Mouse (Mus musculus): Measurements from ENCODE around the gene Cotl1. TPM values are rescaled to one million over a fixed set of nuclear protein-coding genes. Genes with fewer than 3 reads are reported as not detected.
A peak's percentile ranks its signal among the peaks of the same experiment; 100 is the strongest.

Gene Cotl1
- polyA plus RNA-seq, 1 experiment from 2014 or later: 407 TPM

DNA sequence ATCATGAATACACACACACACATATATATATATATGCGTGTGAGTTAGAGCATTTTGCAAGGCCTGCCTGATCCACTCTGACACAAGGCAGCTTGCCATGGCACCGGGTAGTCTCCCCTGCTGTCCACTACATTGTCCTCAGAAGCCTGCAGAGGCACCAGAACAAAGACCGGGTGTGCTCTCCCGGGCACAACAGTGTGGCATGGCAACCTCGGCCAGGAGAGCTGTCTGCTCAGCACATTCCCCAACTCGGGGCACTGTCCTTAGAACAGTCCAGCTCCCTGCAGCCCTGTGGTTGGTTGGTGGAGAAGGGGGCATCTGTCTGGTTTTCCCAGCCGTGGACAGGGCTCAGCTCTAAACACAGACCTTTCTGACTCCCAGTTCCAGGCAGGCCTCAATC, 21.0 kb downstream of the Cotl1 start:
- no peak overlapping the region for H3K27ac ChIP-seq
- no peak overlapping the region for H3K4me3 ChIP-seq (ENCODE audit: inconsistent target)
- H3K79me2 ChIP-seq (ENCODE audit: inconsistent target): peaks cover 100% of the 10 kb centered on the region
- H3K36me3 ChIP-seq (ENCODE audit: inconsistent target): peaks cover 76% of the 10 kb centered on the region
- WGBS (ENCODE audit: missing documents): 93% methylated on average over 7 of the region's 7 CpGs

DNA sequence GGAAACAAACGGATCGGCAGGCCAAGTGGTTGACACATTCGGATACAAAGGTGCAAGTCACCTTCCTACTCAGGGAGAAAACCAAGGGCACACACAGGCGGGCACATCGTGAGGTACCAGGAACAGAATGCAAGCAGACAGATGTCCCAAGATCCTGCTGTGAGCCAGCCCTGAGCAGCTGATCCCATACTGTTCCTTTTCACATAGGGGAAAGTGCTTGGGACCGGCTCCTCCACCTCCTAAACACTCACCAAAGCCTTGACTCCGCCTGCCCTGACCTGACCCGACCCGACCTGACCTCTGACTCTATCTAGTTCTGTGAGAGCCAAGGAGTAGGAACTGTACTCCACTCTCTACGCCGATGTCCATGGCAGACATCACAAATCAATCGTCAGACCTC, 22.9 kb downstream of the Cotl1 start:
- peaks cover 93% of the 10 kb centered on the region for H3K79me2 ChIP-seq (ENCODE audit: inconsistent target)
- H3K4me3 ChIP-seq (ENCODE audit: inconsistent target): no peak overlapping the region
- H3K36me3 ChIP-seq (ENCODE audit: inconsistent target): peaks cover 65% of the 10 kb centered on the region
- no peak overlapping the region for H3K27ac ChIP-seq
- WGBS (ENCODE audit: missing documents): 64% methylated on average over 12 of the region's 12 CpGs

- no peak overlapping the region for H3K4me3 ChIP-seq (ENCODE audit: inconsistent target)
- H3K27ac ChIP-seq: no peak overlapping the region
- peaks cover 53% of the 10 kb centered on the region for H3K36me3 ChIP-seq (ENCODE audit: inconsistent target)
- WGBS (ENCODE audit: missing documents): over 99% methylated on average over 6 of the region's 6 CpGs
- H3K79me2 ChIP-seq (ENCODE audit: inconsistent target): peaks cover 93% of the 10 kb centered on the region
Observed at GRCm38 (mm10) chr8:119816219-119816618, 24.1 kb downstream of the Cotl1 start.

DNA sequence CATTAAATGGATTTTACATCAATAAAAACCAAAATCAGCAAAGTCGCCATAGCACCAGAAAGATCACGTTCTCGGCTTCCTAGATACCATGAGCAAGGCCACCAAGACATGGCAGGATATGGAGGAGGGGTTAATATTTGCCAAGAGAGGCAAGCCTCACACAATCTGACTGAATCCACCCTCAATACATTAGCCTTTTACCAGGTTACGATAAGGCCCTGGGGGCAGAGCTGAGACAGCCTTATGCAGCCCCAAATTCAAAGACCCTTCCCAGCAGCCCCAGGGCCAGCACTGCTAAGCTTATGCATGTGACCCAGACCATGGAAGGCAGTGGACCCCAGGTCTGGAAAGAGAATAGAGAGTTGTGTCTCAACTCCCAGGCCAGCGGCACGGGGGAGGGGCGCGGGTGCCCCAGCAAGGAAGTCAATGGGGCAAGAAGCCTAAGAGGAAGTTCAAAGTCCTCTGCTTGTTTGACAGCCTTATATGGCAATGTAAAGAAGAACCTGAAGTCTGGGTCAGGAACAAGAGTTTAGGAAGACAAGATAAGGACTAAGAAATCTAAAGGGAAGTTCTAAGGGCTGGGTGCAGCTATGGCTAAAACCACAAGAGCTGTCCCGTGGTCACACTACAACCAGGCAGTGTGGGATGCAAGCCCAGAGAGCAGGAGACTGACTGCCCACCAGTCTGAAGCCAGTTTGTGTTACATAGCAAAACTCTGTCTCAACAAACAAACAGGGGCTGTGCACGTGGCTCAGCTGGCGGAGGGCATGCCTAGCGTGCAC, 27.5 kb downstream of the Cotl1 start:
- Histone ChIP-seq H3K4me3 (ENCODE audit: inconsistent target) (no peak overlapping the region), H3K36me3 (ENCODE audit: inconsistent target) (peaks cover 51% of the 10 kb centered on the region)
- 15% methylated on average over 12 of the region's 12 CpGs for WGBS (ENCODE audit: missing documents)

GRCm38 (mm10) chr8:119811925-119812324, 28.4 kb downstream of the Cotl1 start:
- H3K27ac ChIP-seq: peak overlapping the region; percentile 93

More for the DNA sequence above, 27.5 kb downstream of the Cotl1 start:
- H3K79me2 ChIP-seq (ENCODE audit: inconsistent target): peaks cover 75% of the 10 kb centered on the region
- peak overlapping the region; percentile 93 for H3K27ac ChIP-seq

DNA sequence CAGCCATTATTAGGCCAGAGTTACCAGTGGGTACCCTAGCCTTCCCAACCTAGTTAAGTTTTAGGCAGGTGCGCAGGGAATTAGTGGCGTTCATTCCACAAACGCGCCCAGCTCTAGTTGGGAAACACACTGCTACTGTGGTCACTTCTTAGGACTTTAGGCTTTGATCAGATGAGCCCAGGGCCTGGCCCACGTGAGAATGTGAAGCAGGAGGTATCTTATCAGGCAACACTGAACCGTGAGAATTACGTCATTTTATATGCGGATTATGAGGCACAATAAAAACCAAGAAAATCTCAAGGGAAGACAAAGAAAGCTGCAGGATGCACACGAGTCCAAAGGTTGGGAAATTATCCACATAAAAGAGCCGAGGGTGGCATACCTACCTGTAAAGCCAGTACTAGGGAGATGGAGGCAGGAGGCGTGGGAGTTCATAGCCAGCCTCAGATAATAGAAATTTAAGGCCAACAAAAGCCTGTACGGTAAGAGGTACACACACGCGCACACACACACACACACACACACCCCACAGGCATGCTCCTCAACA, 29.3 kb downstream of the Cotl1 start:
- Histone ChIP-seq H3K4me3 (ENCODE audit: inconsistent target) (no peak overlapping the region), H3K79me2 (ENCODE audit: inconsistent target) (peaks cover 57% of the 10 kb centered on the region), H3K27ac (0 out of 2 replicates have a peak overlapping the region, but pooled peaks have one; percentile 93), H3K36me3 (ENCODE audit: inconsistent target) (peaks cover 45% of the 10 kb centered on the region)
- 94% methylated on average over 14 of the region's 14 CpGs for WGBS (ENCODE audit: missing documents)

More at GRCm38 (mm10) chr8:119811925-119812324, 28.4 kb downstream of the Cotl1 start:
- Histone ChIP-seq H3K4me3 (ENCODE audit: inconsistent target) (no peak overlapping the region), H3K36me3 (ENCODE audit: inconsistent target) (peaks cover 54% of the 10 kb centered on the region), H3K79me2 (ENCODE audit: inconsistent target) (peaks cover 66% of the 10 kb centered on the region)
- 23% methylated on average over 6 of the region's 6 CpGs for WGBS (ENCODE audit: missing documents)

- no peak overlapping the region for H3K4me3 ChIP-seq (ENCODE audit: inconsistent target)
- 93% methylated on average over 19 of the region's 23 CpGs for WGBS (ENCODE audit: missing documents)
- no peak overlapping the region for H3K27ac ChIP-seq
- peaks cover 50% of the 10 kb centered on the region for H3K79me2 ChIP-seq (ENCODE audit: inconsistent target)
- H3K36me3 ChIP-seq (ENCODE audit: inconsistent target): peaks cover 37% of the 10 kb centered on the region
Observed at GRCm38 (mm10) chr8:119810127-119810868, 30.0 kb downstream of the Cotl1 start.

DNA sequence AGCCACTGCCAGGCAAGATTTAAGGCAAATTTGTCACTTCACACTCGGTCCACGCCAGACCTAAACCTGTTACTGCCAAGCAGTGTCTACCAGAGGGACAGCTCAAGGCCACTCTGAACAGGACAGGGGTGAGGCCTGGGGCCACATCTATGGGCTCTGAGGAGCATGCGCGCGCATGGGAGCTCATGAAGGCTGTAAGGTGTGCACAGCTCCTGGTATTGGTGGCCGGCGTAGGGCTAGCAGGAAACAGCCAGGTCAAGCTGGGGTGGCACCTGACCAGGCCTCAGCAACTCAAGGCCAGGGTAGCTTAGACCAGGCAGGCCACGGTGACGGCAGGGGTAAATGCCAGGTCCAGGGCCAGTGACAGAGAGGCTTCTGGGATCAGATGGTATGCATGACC, 30.7 kb downstream of the Cotl1 start:
- WGBS (ENCODE audit: missing documents): 95% methylated on average over 9 of the region's 9 CpGs
- Histone ChIP-seq H3K79me2 (ENCODE audit: inconsistent target) (peaks cover 43% of the 10 kb centered on the region), H3K27ac (no peak overlapping the region), H3K36me3 (ENCODE audit: inconsistent target) (peaks cover 35% of the 10 kb centered on the region), H3K4me3 (ENCODE audit: inconsistent target) (no peak overlapping the region)

- no peak overlapping the region for H3K4me3 ChIP-seq (ENCODE audit: inconsistent target)
- WGBS (ENCODE audit: missing documents): 89% methylated on average over 4 of the region's 4 CpGs
- H3K27ac ChIP-seq: no peak overlapping the region
- H3K79me2 ChIP-seq (ENCODE audit: inconsistent target): peaks cover 31% of the 10 kb centered on the region
- peaks cover 35% of the 10 kb centered on the region for H3K36me3 ChIP-seq (ENCODE audit: inconsistent target)
Observed at GRCm38 (mm10) chr8:119807687-119808086, 32.7 kb downstream of the Cotl1 start.

DNA sequence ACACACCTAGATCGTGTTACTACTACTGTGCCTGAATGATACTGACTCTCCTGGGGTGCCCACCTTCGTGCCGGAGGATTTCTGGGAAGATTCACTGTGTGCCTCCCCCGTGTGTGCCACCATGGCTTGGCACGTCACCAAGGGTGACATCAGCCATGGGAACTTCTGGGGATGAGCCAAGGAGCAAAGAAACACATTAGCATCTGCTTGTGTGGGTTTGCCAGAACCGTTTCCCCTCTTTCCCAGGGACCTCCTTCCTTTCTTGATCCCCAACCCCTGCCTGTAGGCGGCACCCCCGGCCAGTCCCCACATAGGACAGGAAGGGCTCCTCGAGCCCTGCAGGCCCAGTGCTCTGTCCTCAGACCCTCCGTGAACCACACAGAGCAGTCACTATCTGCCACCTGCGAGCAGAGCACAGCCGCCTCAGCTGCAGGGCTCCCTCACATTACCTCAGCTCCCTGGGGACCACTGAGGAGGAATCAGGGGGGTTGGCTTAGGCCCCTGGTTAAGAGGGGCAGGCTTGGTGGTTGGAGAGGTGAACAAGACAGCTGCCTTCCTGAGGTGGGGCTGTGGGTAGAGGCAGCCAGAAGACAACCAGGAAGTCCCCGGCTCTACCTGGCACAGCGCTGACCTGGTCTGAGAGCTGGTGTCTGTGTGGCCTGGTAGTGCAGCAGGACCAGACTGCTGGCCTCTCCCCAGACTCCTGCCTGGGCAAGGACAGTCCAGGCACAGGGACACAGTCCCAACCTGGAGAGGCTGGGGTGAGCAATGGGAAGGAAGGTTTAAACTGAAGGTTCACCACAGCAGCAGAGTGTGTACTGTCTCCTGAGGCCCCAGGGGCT, 33.7 kb downstream of the Cotl1 start:
- peaks cover 21% of the 10 kb centered on the region for H3K79me2 ChIP-seq (ENCODE audit: inconsistent target)
- no peak overlapping the region for H3K27ac ChIP-seq
- H3K4me3 ChIP-seq (ENCODE audit: inconsistent target): no peak overlapping the region
- peaks cover 35% of the 10 kb centered on the region for H3K36me3 ChIP-seq (ENCODE audit: inconsistent target)
- WGBS (ENCODE audit: missing documents): 69% methylated on average over 14 of the region's 14 CpGs

GRCm38 (mm10) chr8:119805275-119805674, 35.1 kb downstream of the Cotl1 start:
- Histone ChIP-seq H3K36me3 (ENCODE audit: inconsistent target) (peaks cover 30% of the 10 kb centered on the region), H3K4me3 (ENCODE audit: inconsistent target) (no peak overlapping the region), H3K27ac (no peak overlapping the region), H3K79me2 (ENCODE audit: inconsistent target) (peaks cover 7% of the 10 kb centered on the region)
- 86% methylated on average over 8 of the region's 8 CpGs for WGBS (ENCODE audit: missing documents)

GRCm38 (mm10) chr8:119802592-119802991, 37.8 kb downstream of the Cotl1 start:
- no peaks in the 10 kb centered on the region for H3K79me2 ChIP-seq (ENCODE audit: inconsistent target)
- WGBS (ENCODE audit: missing documents): 100% methylated on average over 1 of the region's 1 CpGs
- H3K27ac ChIP-seq: no peak overlapping the region
- peaks cover 4% of the 10 kb centered on the region; the same call in 1 of the 2 replicates for H3K36me3 ChIP-seq (ENCODE audit: inconsistent target)
- H3K4me3 ChIP-seq (ENCODE audit: inconsistent target): no peak overlapping the region

DNA sequence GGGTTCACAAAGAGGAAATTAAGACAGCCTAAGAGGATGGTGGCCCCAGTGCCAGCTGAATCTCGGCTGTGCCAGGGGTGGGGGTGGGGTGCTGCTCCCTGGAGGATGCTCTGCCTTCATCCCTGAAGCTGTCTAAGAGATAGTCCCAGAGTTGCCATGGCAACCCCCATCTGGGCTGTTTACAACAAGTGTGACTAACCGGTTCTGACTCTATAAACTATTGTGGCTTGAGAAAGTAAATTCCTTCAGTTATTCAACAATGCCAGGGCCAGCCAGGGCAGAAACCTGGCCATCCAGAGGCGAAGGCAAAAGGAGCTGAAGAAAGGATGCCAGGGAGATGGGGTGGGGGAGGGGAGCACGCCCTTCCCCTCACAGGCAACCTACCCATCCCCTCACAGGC, 39.2 kb downstream of the Cotl1 start:
- Histone ChIP-seq H3K27ac (no peak overlapping the region), H3K79me2 (ENCODE audit: inconsistent target) (no peaks in the 10 kb centered on the region), H3K36me3 (ENCODE audit: inconsistent target) (no peaks in the 10 kb centered on the region), H3K4me3 (ENCODE audit: inconsistent target) (no peak overlapping the region)
- WGBS (ENCODE audit: missing documents): 50% methylated on average over 3 of the region's 4 CpGs

DNA sequence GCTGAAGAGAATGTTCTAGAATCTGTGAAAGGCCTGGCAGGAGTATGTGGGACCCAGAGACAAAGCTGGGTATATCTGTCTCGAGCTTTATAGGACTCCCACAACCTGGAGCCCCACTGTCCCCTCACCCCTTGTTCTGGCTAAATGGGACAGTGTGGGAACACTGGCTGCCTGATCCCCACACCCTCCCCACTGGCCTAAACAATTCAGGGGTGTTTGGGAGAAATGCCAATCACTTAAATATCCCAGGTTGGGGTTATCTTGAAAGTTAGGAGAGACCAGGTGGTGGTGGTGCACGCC, 41.4 kb downstream of the Cotl1 start:
- WGBS (ENCODE audit: missing documents): 67% methylated on average over 2 of the region's 2 CpGs
- no peaks in the 10 kb centered on the region for H3K36me3 ChIP-seq (ENCODE audit: inconsistent target)
- no peak overlapping the region for H3K27ac ChIP-seq
- H3K79me2 ChIP-seq (ENCODE audit: inconsistent target): no peaks in the 10 kb centered on the region
- no peak overlapping the region for H3K4me3 ChIP-seq (ENCODE audit: inconsistent target)

All from macrophage (primary cell).